Mouse (Mus musculus): ENCODE data around the gene Clec2d.
"Not testable (repeated sequence)": the region's sequence is repeated elsewhere in the genome, so short reads cannot be mapped to it uniquely, and the experiment has no call there.

- TF ChIP-seq POLR2A (IDR thresholded peaks at IDR 0.05; ENCODE audit: insufficient read depth, low read length); CTCF (IDR thresholded peaks at IDR 0.05; ENCODE audit: low read depth, low read length); EP300 (IDR thresholded peaks at IDR 0.05; ENCODE audit: insufficient read depth, low read depth, low read length): not testable (repeated sequence)
Observed at GRCm38 (mm10) chr6:129184001-129184400, 3.6 kb downstream of the Clec2d start.

Measured in ES-Bruce4 (cell line).